Mouse (Mus musculus) lung, postnatal 0 days (tissue): ENCODE results near the gene Myo3a.

Experiments used
- CTCF ChIP-seq: IDR thresholded peaks from 2 replicates; pipeline ENCODE4 v1.5.1; 2016; ENCODE audit warnings: antibody characterized with exemption, mild to moderate bottlenecking
- EP300 ChIP-seq: IDR thresholded peaks from 2 replicates; pipeline ENCODE4 v1.6.1; 2016; ENCODE audit warnings: antibody characterized with exemption, mild to moderate bottlenecking, control low read depth

- TF ChIP-seq CTCF (no peak), EP300 (no peak)
Observed at GRCm38 (mm10) chr2:22648394-22648793, 421.1 kb downstream of the Myo3a start.
